Mouse (Mus musculus) ES-Bruce4 (cell line): Measurements from ENCODE around the gene Dlk2. TPM values are rescaled to one million over a fixed set of nuclear protein-coding genes. Genes with fewer than 3 reads are reported as not detected.

Experiments
- H3K27ac ChIP-seq: 2 replicates; pipeline ENCODE4 v1.5.1; 2012; ENCODE audit warnings: low read length, inconsistent platforms; ENCODE audit not compliant: insufficient read depth
- H3K27me3 ChIP-seq: 2 replicates; pipeline ENCODE4 v1.6.1; 2012; ENCODE audit warnings: mild to moderate bottlenecking, low read length, inconsistent platforms; ENCODE audit not compliant: control insufficient read depth, poor library complexity, insufficient read depth, severe bottlenecking
- H3K36me3 ChIP-seq: 2 replicates; pipeline ENCODE4 v1.6.1; 2012; ENCODE audit warnings: inconsistent platforms, mild to moderate bottlenecking, low read length, moderate library complexity; ENCODE audit not compliant: control insufficient read depth, poor library complexity, insufficient read depth, severe bottlenecking
- H3K4me1 ChIP-seq: one replicate; pipeline ENCODE4 v1.8.1; 2011; ENCODE audit warnings: low read length; ENCODE audit not compliant: control insufficient read depth, insufficient read depth
- H3K4me3 ChIP-seq: 2 replicates; pipeline ENCODE4 v1.5.1; 2011; ENCODE audit warnings: low read depth, mild to moderate bottlenecking, low read length
- H3K9ac ChIP-seq: 2 replicates; pipeline ENCODE4 v1.6.1; 2012; ENCODE audit warnings: low read depth, mild to moderate bottlenecking, inconsistent platforms; ENCODE audit not compliant: poor library complexity, severe bottlenecking
- H3K9me3 ChIP-seq: replicated peaks from 2 replicates; pipeline ENCODE4 v1.6.1; 2012; ENCODE audit warnings: mild to moderate bottlenecking, low read length, inconsistent platforms; ENCODE audit not compliant: control insufficient read depth, poor library complexity, insufficient read depth, severe bottlenecking
- CTCF ChIP-seq: IDR thresholded peaks from one replicate; pipeline ENCODE4 v1.8.1; 2011; ENCODE audit warnings: low read depth, low read length
- EP300 ChIP-seq: IDR thresholded peaks from 2 replicates; pipeline ENCODE4 v1.6.1; 2011; ENCODE audit warnings: low read depth, low read length; ENCODE audit not compliant: insufficient read depth
- POLR2A ChIP-seq: IDR thresholded peaks from one replicate; pipeline ENCODE4 v1.8.1; 2011; ENCODE audit warnings: low read length; ENCODE audit not compliant: insufficient read depth
- polyA plus RNA-seq: library from polyadenylated mRNA; stranded (reverse); fragments of >200 nt; gene quantifications from 2 replicates; pipeline ENCODE4 v1.2.4, GENCODE M21; 2011; ENCODE audit warnings: low read depth; ENCODE audit not compliant: missing spikeins, insufficient read depth, insufficient read length

The Dlk2 gene
- polyA plus RNA-seq, 1 experiment: 0.91 TPM

DNA sequence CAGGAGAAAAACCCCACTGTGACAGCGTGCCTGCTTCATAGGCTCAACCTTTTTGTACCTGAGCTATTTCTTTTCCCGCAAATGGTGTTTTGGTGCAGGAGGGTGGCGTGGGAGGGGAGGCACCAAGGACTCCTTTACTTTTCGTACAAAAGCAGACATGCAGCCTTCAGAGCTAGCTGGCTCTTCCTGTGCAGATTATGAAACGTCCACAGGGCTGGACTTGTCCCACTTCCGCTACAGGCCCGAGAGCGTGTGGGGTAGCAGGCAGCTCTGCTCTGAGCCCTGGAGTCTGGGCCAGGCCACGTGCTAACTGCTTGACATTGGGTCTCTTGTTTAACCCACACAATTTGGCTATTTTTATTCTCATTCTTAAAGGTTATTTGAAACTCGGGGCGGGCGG lies 4.7 kb downstream of the Dlk2 start:
- Histone ChIP-seq H3K27ac (no peak overlapping the region), H3K27me3 (peaks cover 12% of the 10 kb centered on the region), H3K9ac (no peak overlapping the region), H3K9me3 (no peaks in the 10 kb centered on the region), H3K36me3 (no peaks in the 10 kb centered on the region), H3K4me1 (no peaks in the 10 kb centered on the region), H3K4me3 (no peak overlapping the region)
- TF ChIP-seq CTCF: no peak
- TF ChIP-seq EP300: no peak
- TF ChIP-seq POLR2A: no peak

DNA sequence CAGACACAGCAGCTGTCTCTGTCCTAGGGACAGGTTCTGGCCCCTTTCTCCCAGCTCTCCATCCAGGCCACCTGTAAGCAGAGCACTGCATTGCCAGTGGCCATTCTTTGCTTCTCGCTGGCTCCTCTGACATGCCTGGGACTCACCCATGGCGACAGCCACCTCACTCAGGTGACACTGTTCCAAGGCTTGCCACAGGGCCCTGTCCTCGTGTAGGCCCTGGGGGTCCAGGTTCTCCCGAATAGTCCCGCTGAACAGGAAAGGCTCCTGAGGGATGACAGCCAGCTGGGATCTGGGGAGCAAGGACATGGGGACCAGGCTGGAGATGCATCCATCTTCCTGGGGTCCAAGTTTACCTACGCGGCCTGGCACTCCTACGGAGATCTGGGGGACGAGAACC lies 7.0 kb downstream of the Dlk2 start:
- H3K4me3 ChIP-seq: no peak overlapping the region
- TF ChIP-seq CTCF: no peak
- no peak for TF ChIP-seq POLR2A
- TF ChIP-seq EP300: no peak
- H3K4me1 ChIP-seq: no peaks in the 10 kb centered on the region
- no peak overlapping the region for H3K9ac ChIP-seq
- H3K27ac ChIP-seq: no peak overlapping the region
- H3K36me3 ChIP-seq: no peaks in the 10 kb centered on the region
- no peaks in the 10 kb centered on the region for H3K27me3 ChIP-seq
- no peaks in the 10 kb centered on the region for H3K9me3 ChIP-seq

DNA sequence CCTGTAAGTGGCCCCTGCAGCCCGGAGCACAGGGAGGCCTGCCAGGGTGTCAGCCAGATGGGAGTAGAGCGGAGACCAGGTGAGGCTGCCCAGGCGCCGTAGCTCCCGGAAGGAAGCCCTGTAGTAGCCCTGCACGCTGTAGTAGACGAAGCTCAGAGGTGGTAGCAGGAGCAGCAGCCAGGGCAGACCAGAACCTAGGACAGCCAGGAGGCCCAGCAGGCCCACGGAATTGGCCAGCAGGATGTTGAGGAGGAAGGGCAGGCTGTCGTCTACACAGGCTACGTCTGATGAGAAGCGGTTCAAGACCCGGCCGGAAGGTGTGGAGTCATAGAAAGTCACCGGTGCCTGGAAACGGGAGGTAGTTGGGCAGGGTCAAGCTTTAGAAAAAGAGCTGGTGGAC lies 9.7 kb downstream of the Dlk2 start:
- no peaks in the 10 kb centered on the region for H3K4me1 ChIP-seq
- H3K27ac ChIP-seq: no peak overlapping the region
- H3K4me3 ChIP-seq: no peak overlapping the region
- H3K27me3 ChIP-seq: no peaks in the 10 kb centered on the region
- no peaks in the 10 kb centered on the region for H3K9me3 ChIP-seq
- no peaks in the 10 kb centered on the region for H3K36me3 ChIP-seq
- no peak overlapping the region for H3K9ac ChIP-seq
- TF ChIP-seq CTCF (no peak), POLR2A (no peak), EP300 (no peak)

DNA sequence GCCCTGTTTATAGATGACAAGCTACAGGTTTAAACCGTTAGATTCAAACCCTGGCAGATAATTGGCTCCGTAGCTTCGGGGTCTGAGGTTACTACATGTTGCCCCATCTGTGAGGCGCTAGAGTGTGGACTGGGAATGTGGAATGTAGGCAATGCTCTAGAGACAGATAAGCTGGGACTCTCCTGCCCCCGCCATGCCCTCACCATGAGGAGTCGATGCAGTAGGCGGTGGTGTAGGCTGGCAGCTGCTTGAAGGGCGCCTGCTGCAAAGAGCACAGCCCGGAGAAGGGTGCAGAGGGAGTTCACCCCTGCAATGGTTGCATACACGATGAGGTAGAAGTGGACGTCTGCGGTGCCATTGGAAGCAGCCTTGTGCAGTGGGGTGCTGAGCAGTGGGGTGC lies 12.6 kb downstream of the Dlk2 start:
- H3K9ac ChIP-seq: no peak overlapping the region
- no peaks in the 10 kb centered on the region for H3K36me3 ChIP-seq
- H3K9me3 ChIP-seq: no peaks in the 10 kb centered on the region
- no peaks in the 10 kb centered on the region for H3K27me3 ChIP-seq
- TF ChIP-seq EP300 (no peak), POLR2A (no peak)
- no peak overlapping the region for H3K27ac ChIP-seq
- no peaks in the 10 kb centered on the region for H3K4me1 ChIP-seq
- no peak overlapping the region for H3K4me3 ChIP-seq

DNA sequence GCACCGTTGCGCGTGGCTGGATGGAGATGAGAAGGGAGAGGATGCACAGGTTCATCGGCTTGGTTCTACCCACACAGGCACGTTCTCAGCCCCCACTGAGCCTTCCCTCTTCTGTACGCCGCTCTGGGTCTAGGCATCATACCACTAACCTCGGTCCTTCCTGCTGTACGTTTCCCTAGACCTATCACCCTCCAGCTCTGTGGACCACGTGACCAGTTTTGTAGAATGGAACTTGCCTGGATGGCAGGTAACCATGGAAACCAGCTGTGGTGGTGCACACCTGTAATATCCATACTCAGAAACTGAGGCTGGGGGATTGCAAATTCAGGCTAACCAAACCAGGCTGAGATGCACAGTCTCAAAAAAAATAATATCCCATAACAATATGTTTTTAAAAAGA lies 13.3 kb downstream of the Dlk2 start:
- Histone ChIP-seq H3K36me3 (no peaks in the 10 kb centered on the region), H3K9me3 (no peaks in the 10 kb centered on the region), H3K27ac (no peak overlapping the region), H3K27me3 (no peaks in the 10 kb centered on the region), H3K4me1 (no peaks in the 10 kb centered on the region), H3K9ac (no peak overlapping the region), H3K4me3 (no peak overlapping the region)
- TF ChIP-seq CTCF: no peak
- no peak for TF ChIP-seq POLR2A
- TF ChIP-seq EP300: no peak

DNA sequence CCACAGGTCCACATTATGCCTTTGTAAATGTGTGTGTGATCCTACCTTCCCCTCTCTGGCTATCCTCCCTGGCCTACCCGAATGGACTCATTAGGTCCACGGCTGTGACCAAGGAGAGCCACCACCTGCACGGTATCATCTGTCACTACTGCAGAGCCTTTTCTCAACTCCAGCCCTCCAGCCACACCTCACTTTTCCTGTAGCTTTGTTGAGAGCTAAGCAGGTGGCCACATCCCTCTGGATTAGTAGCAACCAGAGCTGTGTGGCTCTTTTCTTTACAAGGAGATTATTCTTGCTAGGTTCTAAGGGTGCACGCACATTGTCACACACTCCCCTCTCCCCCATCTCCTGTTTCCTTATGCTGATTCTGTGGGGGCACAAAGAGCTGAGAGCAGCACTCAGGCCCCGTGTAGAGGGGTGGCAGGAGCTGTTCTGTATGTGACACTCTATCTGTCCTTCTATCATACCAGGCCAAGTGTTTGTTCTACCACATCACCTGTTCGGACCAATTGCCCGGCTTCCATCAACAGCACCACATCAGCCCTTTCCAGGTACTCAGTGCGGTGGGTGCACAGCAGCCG lies 16.0 kb downstream of the Dlk2 start:
- H3K36me3 ChIP-seq: no peaks in the 10 kb centered on the region
- H3K9ac ChIP-seq: no peak overlapping the region
- no peak overlapping the region for H3K27ac ChIP-seq
- no peaks in the 10 kb centered on the region for H3K4me1 ChIP-seq
- no peaks in the 10 kb centered on the region for H3K27me3 ChIP-seq
- TF ChIP-seq CTCF: no peak
- no peak for TF ChIP-seq EP300
- TF ChIP-seq POLR2A: no peak
- H3K4me3 ChIP-seq: no peak overlapping the region
- H3K9me3 ChIP-seq: no peaks in the 10 kb centered on the region

DNA sequence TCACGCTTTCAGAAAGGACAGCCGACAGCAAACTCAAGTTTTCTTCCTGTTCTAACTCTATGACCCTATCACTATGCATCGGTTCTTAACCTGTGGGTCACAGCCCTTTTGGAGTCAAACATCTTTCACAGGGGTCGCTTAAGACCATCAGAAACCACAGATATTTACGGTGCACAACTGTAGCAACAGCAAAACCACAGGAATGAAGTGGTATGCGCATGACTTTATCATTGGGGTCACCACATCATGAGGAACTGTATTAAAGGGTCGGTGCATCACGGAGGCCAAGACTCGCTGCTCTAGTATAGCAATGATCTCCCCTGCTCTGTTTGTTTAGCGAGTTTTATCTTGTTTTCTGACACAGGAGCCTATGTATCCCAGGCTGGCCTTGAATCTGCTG lies 18.6 kb downstream of the Dlk2 start:
- H3K27ac ChIP-seq: no peak overlapping the region
- H3K36me3 ChIP-seq: no peaks in the 10 kb centered on the region
- no peaks in the 10 kb centered on the region for H3K9me3 ChIP-seq
- no peaks in the 10 kb centered on the region for H3K4me1 ChIP-seq
- H3K27me3 ChIP-seq: no peaks in the 10 kb centered on the region
- no peak overlapping the region for H3K4me3 ChIP-seq
- no peak for TF ChIP-seq EP300
- TF ChIP-seq POLR2A: no peak
- TF ChIP-seq CTCF: no peak
- no peak overlapping the region for H3K9ac ChIP-seq
